Mouse (Mus musculus) liver, embryonic 14.5 days (tissue): Measurements from ENCODE around the gene Pdcd1. TPM values are rescaled to one million over a fixed set of nuclear protein-coding genes. Genes with fewer than 3 reads are reported as not detected.
"Not testable (repeated sequence)": the region's sequence is repeated elsewhere in the genome, so short reads cannot be mapped to it uniquely, and the experiment has no call there.

Experiments used
- ATAC-seq: fragments of 200-750 bp; cut with Nextera tagmentation; 2 replicates; pipeline ENCODE4 v1.8.0; 2017; ENCODE audit warnings: moderate number of reproducible peaks, mild to moderate bottlenecking, moderate library complexity; ENCODE audit not compliant: insufficient read depth
- DNase-seq, 3 experiments: peaks; one replicate each; pipeline ENCODE4 v3.0.0-alpha.2; 2012 to 2013; ENCODE audit warnings: low read depth in 3 of 3, low spot score in 3 of 3
- H3K27ac ChIP-seq: fragments of 300-500 bp; sonication (generic); 2 replicates; pipeline ENCODE4 v1.5.1; 2014; ENCODE audit warnings: moderate library complexity, mild to moderate bottlenecking, control low read depth, inconsistent platforms
- H3K27me3 ChIP-seq: fragments of 300-500 bp; sonication (generic); 2 replicates; pipeline ENCODE4 v1.6.1; 2014; ENCODE audit warnings: mild to moderate bottlenecking, low read length, moderate library complexity; ENCODE audit not compliant: control insufficient read depth, insufficient read depth
- H3K36me3 ChIP-seq: fragments of 300-500 bp; sonication (generic); replicated peaks from 2 replicates; pipeline ENCODE4 v1.6.1; 2014; ENCODE audit warnings: low read depth; ENCODE audit not compliant: control insufficient read depth, insufficient read depth
- H3K4me1 ChIP-seq, 2 experiments: fragments of 200-500 bp in 1 of 2; fragments of 300-500 bp in 1 of 2; sonication (generic) in 1 of 2; replicated peaks; 2 replicates each; pipeline ENCODE4 v1.6.1; 2012 to 2014; ENCODE audit warnings: antibody characterized with exemption in 1 of 2, inconsistent platforms in 1 of 2, low read length in 1 of 2; ENCODE audit not compliant: control insufficient read depth in 2 of 2, insufficient read depth in 2 of 2
- H3K4me2 ChIP-seq: fragments of 300-500 bp; sonication (generic); 2 replicates; pipeline ENCODE4 v1.6.1; 2014; ENCODE audit warnings: low read depth, mild to moderate bottlenecking, control low read depth, moderate library complexity
- H3K4me3 ChIP-seq, 2 experiments: fragments of 200-500 bp in 1 of 2; fragments of 300-500 bp in 1 of 2; sonication (generic) in 1 of 2; 2 replicates each; pipeline ENCODE4 v1.5.1; 2012 to 2014; ENCODE audit warnings: low read depth in 2 of 2, low read length in 2 of 2, mild to moderate bottlenecking in 2 of 2, control low read depth in 1 of 2, inconsistent platforms in 1 of 2, moderate library complexity in 1 of 2; ENCODE audit not compliant: insufficient read depth in 1 of 2
- H3K9ac ChIP-seq: fragments of 300-500 bp; sonication (generic); replicated peaks from 2 replicates; pipeline ENCODE4 v1.6.1; 2014; ENCODE audit warnings: mild to moderate bottlenecking, control low read depth, moderate library complexity
- H3K9me3 ChIP-seq: fragments of 300-500 bp; sonication (generic); 2 replicates; pipeline ENCODE4 v1.6.1; 2016; ENCODE audit warnings: low read length, mixed read lengths; ENCODE audit not compliant: control insufficient read depth
- CTCF ChIP-seq: IDR thresholded peaks from 2 replicates; pipeline ENCODE4 v1.5.1; 2016; ENCODE audit warnings: antibody characterized with exemption, low read depth, control low read depth
- EP300 ChIP-seq: IDR thresholded peaks from 2 replicates; pipeline ENCODE4 v1.6.1; 2016; ENCODE audit warnings: antibody characterized with exemption, low read depth
- WGBS: fragments of 180-500 bp; shearing (Covaris S2); extraction: QIAGEN DNeasy Blood & Tissue Kit; methylation state at CpG from one replicate; pipeline ENCODE4 v1.1.7; 2014; ENCODE audit not compliant: insufficient replicate concordance; 5-methylcytosine and 5-hydroxymethylcytosine counted together
- polyA plus RNA-seq, 2 experiments: library from polyadenylated mRNA; depleted of rRNA in 1 of 2; stranded (reverse) in 1 of 2; unstranded in 1 of 2; fragments of >200 nt; fragmentation: Nextera tagmentation in 1 of 2; extraction: Ambion mirVana in 1 of 2; gene quantifications; 2 replicates each; pipeline versions ENCODE4 v1.2.1 to v1.2.3; 2012 to 2014

The Pdcd1 gene
- polyA plus RNA-seq, 2 experiments: 0.03 TPM; not detected in 1

DNA sequence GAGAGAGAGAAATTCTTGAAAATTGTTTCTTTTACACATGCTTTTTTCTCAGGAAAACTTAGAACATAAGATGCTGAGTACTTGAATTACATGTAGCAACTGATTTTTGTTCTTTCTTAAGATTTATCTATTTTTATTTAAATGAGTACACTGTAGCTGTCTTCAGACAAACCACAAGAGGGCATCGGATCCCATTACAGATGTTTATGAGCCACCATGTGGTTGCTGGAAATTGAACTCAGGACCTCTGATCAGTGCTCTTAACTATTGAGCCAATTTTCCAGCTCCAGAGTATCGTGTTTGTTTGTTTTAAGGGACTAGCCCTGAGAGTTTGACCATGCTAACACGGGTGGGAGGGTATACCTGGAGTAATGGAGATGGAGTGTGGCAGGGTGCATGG lies 40.7 kb downstream of the Pdcd1 start:
- Histone ChIP-seq H3K4me3 (no peak overlapping the region), H3K9me3 (no peaks in the 10 kb centered on the region), H3K36me3 (no peaks in the 10 kb centered on the region), H3K4me1 (no peaks in the 10 kb centered on the region), H3K27ac (no peak overlapping the region), H3K9ac (no peak overlapping the region), H3K4me2 (no peak overlapping the region), H3K27me3 (no peaks in the 10 kb centered on the region)
- 40% methylated on average over 3 of the region's 3 CpGs for whole genome bisulfite sequencing
- TF ChIP-seq CTCF (0 out of 2 replicates have a peak, but pooled peaks have one; percentile 8), EP300 (no peak)
- DNase-seq (no peak), ATAC-seq (no peak)

GRCm38 (mm10) chr1:94008826-94009225 lies 43.5 kb downstream of the Pdcd1 start:
- H3K9ac ChIP-seq, H3K27me3 ChIP-seq, H3K27ac ChIP-seq, H3K4me2 ChIP-seq, H3K4me1 ChIP-seq, H3K4me3 ChIP-seq, ATAC-seq, DNase-seq, H3K9me3 ChIP-seq, H3K36me3 ChIP-seq: not testable (repeated sequence)
- 79% methylated on average over 13 of the region's 19 CpGs for WGBS

GRCm38 (mm10) chr1:94005954-94006506 lies 46.3 kb downstream of the Pdcd1 start:
- 47% methylated on average over 2 of the region's 2 CpGs for WGBS
- H3K36me3 ChIP-seq, H3K9ac ChIP-seq, DNase-seq, H3K9me3 ChIP-seq, H3K27ac ChIP-seq, ATAC-seq, H3K4me3 ChIP-seq, H3K4me1 ChIP-seq, H3K27me3 ChIP-seq, H3K4me2 ChIP-seq: not testable (repeated sequence)

GRCm38 (mm10) chr1:94001023-94001422 lies 51.3 kb downstream of the Pdcd1 start:
- TF ChIP-seq EP300: no peak
- no peak for TF ChIP-seq CTCF
- no peak overlapping the region for H3K9ac ChIP-seq

GRCm38 (mm10) chr1:93991491-93991890 lies 60.9 kb downstream of the Pdcd1 start:
- not testable (repeated sequence) for H3K4me2 ChIP-seq, H3K4me1 ChIP-seq, H3K27me3 ChIP-seq, H3K4me3 ChIP-seq, ATAC-seq, H3K36me3 ChIP-seq, H3K9me3 ChIP-seq, DNase-seq, H3K27ac ChIP-seq, H3K9ac ChIP-seq
- WGBS: 52% methylated on average over 3 of the region's 3 CpGs

More at GRCm38 (mm10) chr1:94001023-94001422, 51.3 kb downstream of the Pdcd1 start:
- no peak overlapping the region for H3K4me3 ChIP-seq
- no peaks in the 10 kb centered on the region for H3K36me3 ChIP-seq
- ATAC-seq (no peak), DNase-seq (no peak)
- H3K4me2 ChIP-seq: no peak overlapping the region
- H3K27ac ChIP-seq: no peak overlapping the region
- H3K4me1 ChIP-seq: no peaks in the 10 kb centered on the region
- 47% methylated on average over 2 of the region's 2 CpGs for WGBS
- no peaks in the 10 kb centered on the region for H3K9me3 ChIP-seq
- no peaks in the 10 kb centered on the region for H3K27me3 ChIP-seq

DNA sequence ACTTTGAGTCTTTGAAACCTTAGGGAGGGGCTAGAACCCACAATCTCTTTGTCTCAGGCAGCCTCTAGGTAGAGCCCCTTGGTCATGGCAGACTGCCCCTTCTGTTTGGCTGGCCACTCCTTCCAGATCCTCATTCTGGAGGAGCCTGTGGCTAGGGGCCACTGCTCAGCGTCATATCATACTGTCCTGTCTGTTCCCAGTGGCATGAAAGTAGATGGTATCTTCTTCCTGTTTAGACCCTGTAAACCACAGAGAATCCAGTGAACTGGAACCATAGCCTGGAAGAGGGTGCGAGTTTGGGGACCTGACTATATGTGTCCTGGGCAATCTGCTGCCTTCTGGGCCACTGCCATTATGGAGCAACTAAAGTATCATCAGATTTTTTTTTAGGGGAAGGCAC lies 61.3 kb downstream of the Pdcd1 start:
- not testable (repeated sequence) for DNase-seq, H3K27ac ChIP-seq, H3K9ac ChIP-seq, H3K4me3 ChIP-seq, H3K27me3 ChIP-seq, ATAC-seq, H3K4me1 ChIP-seq, H3K36me3 ChIP-seq, H3K4me2 ChIP-seq, H3K9me3 ChIP-seq
- 11% methylated on average over 2 of the region's 2 CpGs for WGBS

- not testable (repeated sequence) for H3K4me3 ChIP-seq, H3K9me3 ChIP-seq, H3K9ac ChIP-seq, H3K36me3 ChIP-seq, H3K4me1 ChIP-seq, DNase-seq, H3K27me3 ChIP-seq, H3K4me2 ChIP-seq, H3K27ac ChIP-seq, ATAC-seq
- WGBS: 76% methylated on average over 7 of the region's 8 CpGs
Observed at GRCm38 (mm10) chr1:93990209-93990608, 62.1 kb downstream of the Pdcd1 start, which contains the start of gene Gal3st2c. Gal3st2c (plus strand) TSS chr1:93990509.
